Mouse (Mus musculus): ENCODE data around the gene Ubxn10. TPM values are rescaled to one million over a fixed set of nuclear protein-coding genes. Genes with fewer than 3 reads are reported as not detected.

The Ubxn10 gene
- polyA plus RNA-seq, 1 experiment from 2014 or later, result 6.6 TPM

DNA sequence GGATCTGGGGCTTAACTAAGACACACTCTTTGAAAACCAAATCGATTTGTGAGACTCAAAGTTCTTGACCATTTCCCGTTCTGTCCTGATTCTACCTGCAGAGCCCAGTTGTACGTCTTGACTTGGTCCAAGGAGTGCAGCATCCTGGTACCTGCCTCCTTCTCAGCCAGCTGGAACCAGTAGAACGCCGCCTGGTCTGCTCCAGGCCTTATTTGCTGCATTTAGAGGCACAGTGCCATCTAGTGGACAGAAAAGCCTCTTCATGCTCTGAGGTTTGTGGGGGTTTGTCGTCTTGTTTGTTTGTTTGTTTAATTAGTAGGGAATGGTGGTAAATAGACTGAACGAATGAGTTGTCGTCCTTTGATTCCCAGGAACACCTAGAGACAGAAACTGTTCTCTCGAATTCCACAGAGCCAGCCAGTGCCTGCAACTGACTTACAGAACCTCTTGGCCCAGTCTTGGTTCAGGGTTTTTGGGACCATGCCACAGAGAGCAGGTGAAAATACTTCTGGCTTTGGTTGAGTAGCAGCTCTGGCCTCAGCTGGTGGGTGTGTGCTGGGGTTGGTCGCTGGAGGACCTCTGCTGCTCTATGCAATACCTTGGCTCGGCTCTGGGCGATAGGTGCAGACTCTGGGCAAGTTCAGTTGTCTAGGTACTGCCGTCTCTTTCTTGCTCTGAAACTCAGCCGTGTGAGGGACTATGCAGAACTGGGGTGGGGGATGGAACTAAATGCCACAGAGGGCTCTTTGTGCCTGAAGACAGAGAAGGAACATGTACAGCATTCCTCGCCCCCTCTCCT lies 36.6 kb downstream of the Ubxn10 start:
- Histone ChIP-seq H3K27ac (ENCODE audit: low read length) (no peak overlapping the region), H3K27me3 (ENCODE audit: control insufficient read depth, insufficient read depth, low read depth, low read length) (no peaks in the 10 kb centered on the region), H3K9ac (ENCODE audit: low read length) (no peak overlapping the region), H3K36me3 (ENCODE audit: control insufficient read depth, insufficient read depth, low read length) (no peaks in the 10 kb centered on the region), H3K4me1 (replicated peaks; ENCODE audit: control insufficient read depth, insufficient read depth, low read length) (no peaks in the 10 kb centered on the region), H3K9me3 (ENCODE audit: control insufficient read depth, low read length) (no peaks in the 10 kb centered on the region), H3K4me3 (ENCODE audit: low read length) (no peak overlapping the region), H3K4me2 (ENCODE audit: low read depth, low read length) (no peak overlapping the region)
- 0 out of 2 replicates have a peak, but pooled peaks have one; percentile 31 for ATAC-seq (ENCODE audit: low read depth)
- WGBS, result 22% methylated on average over 15 of the region's 15 CpGs

DNA sequence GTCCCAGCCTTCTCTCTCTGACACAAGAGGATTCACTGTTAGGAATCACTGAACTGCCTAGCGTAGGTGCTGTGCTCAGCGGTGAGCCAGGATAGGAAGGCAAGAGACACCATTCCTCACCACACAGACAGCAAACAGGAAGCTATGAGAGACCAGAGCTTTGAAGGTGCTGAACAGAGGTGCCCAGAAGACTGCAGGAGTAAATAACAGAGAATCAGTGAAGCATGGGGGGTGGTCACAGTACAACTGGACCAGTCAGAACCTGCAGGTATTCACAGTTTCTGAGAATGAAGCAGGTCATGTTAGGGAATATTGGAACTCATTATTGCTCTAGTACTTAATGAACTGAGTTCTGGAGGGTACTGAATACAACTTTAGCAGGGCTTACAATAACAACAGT lies 38.7 kb downstream of the Ubxn10 start:
- Histone ChIP-seq H3K27ac (ENCODE audit: low read length) (no peak overlapping the region), H3K4me2 (ENCODE audit: low read depth, low read length) (no peak overlapping the region), H3K4me1 (replicated peaks; ENCODE audit: control insufficient read depth, insufficient read depth, low read length) (no peaks in the 10 kb centered on the region), H3K9ac (ENCODE audit: low read length) (no peak overlapping the region), H3K9me3 (ENCODE audit: control insufficient read depth, low read length) (no peaks in the 10 kb centered on the region), H3K4me3 (ENCODE audit: low read length) (no peak overlapping the region), H3K36me3 (ENCODE audit: control insufficient read depth, insufficient read depth, low read length) (no peaks in the 10 kb centered on the region), H3K27me3 (ENCODE audit: control insufficient read depth, insufficient read depth, low read depth, low read length) (no peaks in the 10 kb centered on the region)
- 49% methylated on average over 2 of the region's 2 CpGs for WGBS
- ATAC-seq (ENCODE audit: low read depth), result no peak

DNA sequence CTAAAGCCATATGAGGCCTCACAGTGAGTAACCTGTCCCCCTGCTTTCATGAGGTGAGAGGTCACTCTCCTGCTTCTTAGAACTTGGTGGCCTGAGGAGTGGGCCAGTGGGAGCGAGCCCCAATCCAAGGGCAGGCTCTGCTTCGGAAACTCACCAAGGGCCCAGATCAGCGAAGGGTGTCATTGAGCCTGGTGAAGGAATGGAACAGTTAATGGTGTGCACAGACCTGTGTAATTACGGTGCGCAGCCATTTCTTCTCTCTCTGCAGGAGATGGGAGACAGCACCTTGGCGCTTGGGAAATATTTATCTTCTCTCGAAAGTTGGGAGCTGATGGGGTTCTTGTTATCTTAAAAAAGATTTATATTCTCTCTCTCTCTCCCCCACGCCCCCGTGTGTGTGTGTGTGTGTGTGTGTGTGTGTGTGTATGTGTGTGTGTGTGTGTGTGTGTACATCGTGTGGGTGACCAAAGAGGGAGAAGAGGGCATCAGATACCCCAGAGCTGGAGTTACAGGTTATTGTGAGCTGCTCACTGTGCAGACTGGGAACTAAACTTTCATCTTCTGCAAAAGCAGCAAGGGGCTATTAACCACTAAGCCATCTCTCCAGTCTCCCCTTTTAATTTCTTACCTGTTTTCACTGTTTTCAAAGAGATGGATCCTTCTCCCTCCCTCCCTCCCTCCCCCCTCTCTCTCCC lies 39.7 kb downstream of the Ubxn10 start:
- 53% methylated on average over 7 of the region's 10 CpGs for WGBS
- no peak overlapping the region for H3K9ac ChIP-seq (ENCODE audit: low read length)
- H3K4me2 ChIP-seq (ENCODE audit: low read depth, low read length), result no peak overlapping the region
- no peaks in the 10 kb centered on the region for H3K27me3 ChIP-seq (ENCODE audit: control insufficient read depth, insufficient read depth, low read depth, low read length)
- H3K9me3 ChIP-seq (ENCODE audit: control insufficient read depth, low read length), result no peaks in the 10 kb centered on the region
- no peak overlapping the region for H3K27ac ChIP-seq (ENCODE audit: low read length)
- no peak overlapping the region for H3K4me3 ChIP-seq (ENCODE audit: low read length)
- ATAC-seq (ENCODE audit: low read depth), result no peak
- H3K4me1 ChIP-seq (replicated peaks; ENCODE audit: control insufficient read depth, insufficient read depth, low read length), result no peaks in the 10 kb centered on the region
- H3K36me3 ChIP-seq (ENCODE audit: control insufficient read depth, insufficient read depth, low read length), result no peaks in the 10 kb centered on the region

DNA sequence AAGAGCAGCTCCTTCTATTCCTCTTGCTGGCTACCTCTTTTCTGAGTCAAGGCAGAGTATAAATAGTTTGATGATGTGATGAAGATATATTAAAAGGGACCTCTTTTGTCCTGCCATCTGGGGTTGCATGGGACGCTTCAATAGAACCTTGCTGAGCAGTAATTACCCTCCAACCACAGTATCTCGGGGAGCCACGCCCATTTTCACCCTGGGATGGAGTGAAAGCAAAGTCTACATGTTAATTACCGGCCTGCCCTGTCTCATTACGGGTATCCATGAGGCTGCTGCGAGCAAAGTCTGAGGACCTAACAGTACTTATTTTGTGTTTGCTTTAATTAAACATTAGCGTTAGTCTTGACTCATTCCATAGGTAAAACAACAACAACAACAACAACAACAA lies 40.2 kb downstream of the Ubxn10 start:
- Histone ChIP-seq H3K27me3 (ENCODE audit: control insufficient read depth, insufficient read depth, low read depth, low read length) (peaks cover under 1% of the 10 kb centered on the region; the same call in 1 of the 2 replicates), H3K9ac (ENCODE audit: low read length) (no peak overlapping the region), H3K4me1 (replicated peaks; ENCODE audit: control insufficient read depth, insufficient read depth, low read length) (no peaks in the 10 kb centered on the region; the same call in 1 of the 2 replicates), H3K4me3 (ENCODE audit: low read length) (no peak overlapping the region), H3K27ac (ENCODE audit: low read length) (no peak overlapping the region), H3K9me3 (ENCODE audit: control insufficient read depth, low read length) (no peaks in the 10 kb centered on the region), H3K36me3 (ENCODE audit: control insufficient read depth, insufficient read depth, low read length) (no peaks in the 10 kb centered on the region), H3K4me2 (ENCODE audit: low read depth, low read length) (no peak overlapping the region)
- ATAC-seq (ENCODE audit: low read depth), result no peak
- 29% methylated on average over 7 of the region's 7 CpGs for WGBS

DNA sequence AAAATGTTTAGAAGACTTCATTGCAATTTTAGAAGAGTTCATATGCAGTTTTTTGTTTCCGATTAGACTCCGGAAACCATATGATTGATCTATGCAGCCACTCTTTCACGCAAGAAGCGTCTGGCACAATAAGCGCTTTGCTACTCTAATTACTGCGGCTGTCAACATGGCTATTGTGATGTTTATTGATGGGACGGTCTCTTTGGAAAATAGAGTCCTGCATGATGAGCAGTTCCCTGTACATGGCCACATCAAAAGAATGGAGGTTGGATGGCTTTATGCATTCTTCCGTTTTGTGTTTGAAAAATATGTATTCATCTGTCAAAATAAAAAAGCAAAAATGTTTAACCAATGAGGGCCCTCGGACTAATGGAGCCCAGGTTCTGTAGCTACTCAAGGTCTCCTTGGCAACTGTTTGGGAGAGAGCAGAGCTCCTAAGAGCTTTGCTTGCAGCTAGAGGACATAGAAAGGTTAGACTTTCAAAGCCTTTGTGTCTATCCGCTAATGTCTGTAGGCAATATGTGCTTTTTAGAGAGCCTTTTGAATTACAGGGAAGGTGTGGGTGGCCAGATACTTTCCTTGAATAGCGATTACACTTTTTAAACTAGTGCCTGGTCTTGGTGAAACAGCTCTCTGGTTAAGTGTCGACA lies 43.8 kb downstream of the Ubxn10 start:
- H3K36me3 ChIP-seq (ENCODE audit: control insufficient read depth, insufficient read depth, low read length), result no peaks in the 10 kb centered on the region
- ATAC-seq (ENCODE audit: low read depth), result no peak
- H3K27me3 ChIP-seq (ENCODE audit: control insufficient read depth, insufficient read depth, low read depth, low read length), result peaks cover 14% of the 10 kb centered on the region
- no peak overlapping the region for H3K27ac ChIP-seq (ENCODE audit: low read length)
- H3K4me3 ChIP-seq (ENCODE audit: low read length), result no peak overlapping the region
- H3K4me1 ChIP-seq (replicated peaks; ENCODE audit: control insufficient read depth, insufficient read depth, low read length), result no peaks in the 10 kb centered on the region; the same call in 1 of the 2 replicates
- H3K9me3 ChIP-seq (ENCODE audit: control insufficient read depth, low read length), result no peaks in the 10 kb centered on the region
- WGBS, result 61% methylated on average over 12 of the region's 12 CpGs
- H3K4me2 ChIP-seq (ENCODE audit: low read depth, low read length), result no peak overlapping the region
- no peak overlapping the region for H3K9ac ChIP-seq (ENCODE audit: low read length)

DNA sequence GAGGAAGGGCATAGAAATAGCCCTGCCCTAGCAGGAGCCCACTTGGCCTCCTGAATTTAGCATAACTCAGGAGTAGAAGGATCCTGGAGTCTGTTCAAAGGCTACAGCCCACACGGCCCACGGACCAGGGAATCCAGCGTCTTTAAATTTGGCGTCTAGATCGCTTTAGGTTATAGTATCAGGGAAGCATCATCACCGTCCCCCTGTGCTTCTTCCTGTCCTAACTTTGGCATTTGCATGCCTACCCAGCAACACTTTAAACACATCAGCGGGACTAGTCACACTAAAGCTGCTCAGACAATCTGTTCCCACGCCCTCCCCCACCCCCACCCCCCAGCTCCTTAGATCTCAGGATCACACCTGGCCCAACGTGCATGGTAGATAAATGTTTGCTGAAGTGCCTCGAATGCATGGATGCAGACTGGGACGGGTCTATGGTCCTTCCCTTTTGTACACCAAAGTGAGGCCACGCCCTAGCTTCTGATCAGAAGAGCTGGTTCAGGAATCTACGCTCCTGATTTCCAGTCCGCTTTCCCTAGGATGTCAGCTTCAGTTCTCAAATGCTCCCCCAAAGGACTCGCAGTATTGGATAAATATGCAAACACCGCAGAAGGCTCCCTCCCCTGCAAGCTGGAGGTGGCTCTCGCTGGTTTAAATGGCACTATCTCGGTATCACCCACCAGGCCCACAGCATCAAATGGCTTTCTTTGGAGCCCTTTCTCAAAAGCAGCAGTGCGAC lies 45.4 kb downstream of the Ubxn10 start:
- no peaks in the 10 kb centered on the region; the same call in 1 of the 2 replicates for H3K4me1 ChIP-seq (replicated peaks; ENCODE audit: control insufficient read depth, insufficient read depth, low read length)
- no peak overlapping the region for H3K4me2 ChIP-seq (ENCODE audit: low read depth, low read length)
- ATAC-seq (ENCODE audit: low read depth), result no peak
- no peaks in the 10 kb centered on the region for H3K36me3 ChIP-seq (ENCODE audit: control insufficient read depth, insufficient read depth, low read length)
- WGBS, result 7% methylated on average over 19 of the region's 19 CpGs
- no peak overlapping the region for H3K27ac ChIP-seq (ENCODE audit: low read length)
- H3K27me3 ChIP-seq (ENCODE audit: control insufficient read depth, insufficient read depth, low read depth, low read length), result peaks cover 14% of the 10 kb centered on the region
- no peak overlapping the region for H3K4me3 ChIP-seq (ENCODE audit: low read length)
- no peaks in the 10 kb centered on the region for H3K9me3 ChIP-seq (ENCODE audit: control insufficient read depth, low read length)
- no peak overlapping the region for H3K9ac ChIP-seq (ENCODE audit: low read length)

DNA sequence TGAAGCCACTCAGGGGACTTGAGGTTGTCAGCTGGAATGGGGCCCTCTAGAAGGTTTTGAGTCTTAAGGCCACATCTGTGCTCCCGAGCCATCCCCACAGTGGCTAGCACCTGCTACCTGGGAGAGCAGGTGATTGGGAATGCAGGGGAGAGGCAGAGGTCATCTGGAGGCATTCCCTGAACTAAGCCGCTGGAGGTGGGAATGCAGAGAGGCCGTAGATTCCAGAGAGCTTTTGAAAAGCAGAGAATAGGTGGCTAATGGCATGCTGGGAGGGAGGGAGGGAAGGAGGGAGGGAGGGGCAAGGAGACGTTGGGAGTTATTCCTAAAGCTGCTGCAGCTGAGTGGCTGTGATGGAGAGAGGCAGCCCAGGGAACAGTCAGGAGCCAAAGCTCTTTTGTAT lies 46.4 kb downstream of the Ubxn10 start:
- peaks cover 14% of the 10 kb centered on the region for H3K27me3 ChIP-seq (ENCODE audit: control insufficient read depth, insufficient read depth, low read depth, low read length)

DNA sequence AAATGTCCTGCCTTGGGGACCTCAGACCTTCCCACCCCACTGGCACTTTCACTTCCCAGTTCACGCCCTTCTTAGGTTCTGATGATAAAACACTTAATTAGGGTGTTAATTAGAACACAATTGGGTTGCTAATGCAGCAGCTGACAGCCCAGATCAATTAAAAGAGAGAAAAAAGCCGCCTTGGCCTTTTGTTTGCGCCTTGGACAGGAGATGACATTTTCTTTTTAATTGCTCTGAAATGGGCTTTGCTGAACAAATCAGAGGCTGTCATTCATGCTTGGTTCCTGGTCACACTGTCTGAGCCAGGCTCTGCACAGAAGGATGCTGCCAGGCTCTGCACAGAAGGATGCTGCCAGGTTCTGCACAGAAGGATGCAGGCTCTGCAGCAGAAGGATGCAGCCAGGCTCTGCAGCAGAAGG lies 47.9 kb downstream of the Ubxn10 start:
- H3K4me1 ChIP-seq (replicated peaks; ENCODE audit: control insufficient read depth, insufficient read depth, low read length), result no peaks in the 10 kb centered on the region; the same call in 1 of the 2 replicates
- 33% methylated on average over 3 of the region's 3 CpGs for WGBS
- no peak overlapping the region for H3K4me2 ChIP-seq (ENCODE audit: low read depth, low read length)
- peaks cover 14% of the 10 kb centered on the region for H3K27me3 ChIP-seq (ENCODE audit: control insufficient read depth, insufficient read depth, low read depth, low read length)
- no peak overlapping the region for H3K27ac ChIP-seq (ENCODE audit: low read length)
- H3K36me3 ChIP-seq (ENCODE audit: control insufficient read depth, insufficient read depth, low read length), result no peaks in the 10 kb centered on the region
- H3K9me3 ChIP-seq (ENCODE audit: control insufficient read depth, low read length), result no peaks in the 10 kb centered on the region
- no peak for ATAC-seq (ENCODE audit: low read depth)
- no peak overlapping the region for H3K9ac ChIP-seq (ENCODE audit: low read length)
- H3K4me3 ChIP-seq (ENCODE audit: low read length), result no peak overlapping the region

More for the DNA sequence above, 46.4 kb downstream of the Ubxn10 start:
- no peak overlapping the region for H3K4me3 ChIP-seq (ENCODE audit: low read length)
- no peaks in the 10 kb centered on the region for H3K9me3 ChIP-seq (ENCODE audit: control insufficient read depth, low read length)
- no peak overlapping the region for H3K27ac ChIP-seq (ENCODE audit: low read length)
- ATAC-seq (ENCODE audit: low read depth), result no peak
- no peaks in the 10 kb centered on the region; the same call in 1 of the 2 replicates for H3K4me1 ChIP-seq (replicated peaks; ENCODE audit: control insufficient read depth, insufficient read depth, low read length)
- H3K36me3 ChIP-seq (ENCODE audit: control insufficient read depth, insufficient read depth, low read length), result no peaks in the 10 kb centered on the region
- H3K9ac ChIP-seq (ENCODE audit: low read length), result no peak overlapping the region
- no peak overlapping the region for H3K4me2 ChIP-seq (ENCODE audit: low read depth, low read length)
- 2% methylated on average over 4 of the region's 4 CpGs for WGBS
